Mouse (Mus musculus) urinary bladder, adult 2 months (tissue): ENCODE data around the gene Pik3c2b. TPM values are rescaled to one million over a fixed set of nuclear protein-coding genes. Genes with fewer than 3 reads are reported as not detected.
"Not testable (repeated sequence)": the region's sequence is repeated elsewhere in the genome, so short reads cannot be mapped to it uniquely, and the experiment has no call there.

ENCODE experiments used
- DNase-seq: peaks from one replicate; pipeline ENCODE4 v3.0.0; 2022; ENCODE audit warnings: low spot score
- polyA plus RNA-seq: library from polyadenylated mRNA; depleted of rRNA; stranded (reverse); fragments of >200 nt; gene quantifications from 2 replicates; pipeline ENCODE4 v1.2.3, GENCODE M21; 2012

Gene Pik3c2b
- polyA plus RNA-seq, 1 experiment, result 11.6 TPM

DNA sequence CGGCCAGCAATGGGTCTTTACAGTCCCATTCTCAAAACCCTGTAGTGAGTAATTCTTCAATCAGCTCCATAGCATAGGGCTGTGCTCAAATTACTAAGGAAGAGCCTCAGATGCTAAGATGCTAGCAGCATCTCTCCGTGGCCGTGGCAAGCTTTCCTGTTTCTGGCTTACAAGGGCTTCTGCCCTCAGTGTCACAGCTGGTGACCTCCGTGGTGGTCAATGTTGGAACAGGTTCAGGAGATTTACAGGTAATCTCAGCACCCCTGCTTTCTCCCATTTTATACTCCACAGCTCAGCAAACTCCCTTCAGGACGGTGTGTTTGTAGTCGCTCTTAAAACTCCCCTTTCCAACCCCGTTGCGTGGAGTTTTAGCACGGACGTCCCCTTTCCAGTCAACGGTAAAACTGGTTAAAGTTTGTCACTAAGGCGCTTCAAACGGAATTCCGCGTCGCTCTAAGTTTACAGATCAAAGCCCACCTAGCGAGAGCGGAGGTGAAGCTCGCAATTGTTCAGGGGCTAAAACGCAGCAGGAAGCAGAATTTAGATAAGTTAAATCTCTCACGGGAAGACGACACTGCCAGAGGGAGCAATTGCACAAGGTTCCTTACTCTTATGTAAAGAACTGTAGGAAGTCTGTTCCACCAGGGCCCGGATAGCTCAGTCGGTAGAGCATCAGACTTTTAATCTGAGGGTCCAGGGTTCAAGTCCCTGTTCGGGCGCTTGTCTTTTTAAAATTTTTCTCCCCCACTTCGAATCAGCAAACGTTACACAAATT lies 12.0 kb upstream of the Pik3c2b start:
- peak; percentile 37 for DNase-seq

DNA sequence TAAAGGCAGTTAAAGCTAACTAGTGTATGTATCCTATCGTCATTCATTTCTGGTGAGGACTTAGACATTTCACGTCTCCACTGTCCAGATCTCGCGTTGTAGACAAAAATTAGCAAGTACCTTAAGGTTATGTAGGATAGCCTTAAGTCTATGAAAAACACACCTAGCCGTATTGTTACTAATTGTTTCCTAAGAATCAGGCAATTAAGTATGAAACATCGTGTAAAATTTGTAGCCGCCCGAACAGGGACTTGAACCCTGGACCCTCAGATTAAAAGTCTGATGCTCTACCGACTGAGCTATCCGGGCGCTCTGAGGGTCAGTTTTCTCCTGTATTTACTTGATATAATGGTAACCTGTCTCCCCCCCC lies 11.4 kb upstream of the Pik3c2b start:
- no peak for DNase-seq

DNA sequence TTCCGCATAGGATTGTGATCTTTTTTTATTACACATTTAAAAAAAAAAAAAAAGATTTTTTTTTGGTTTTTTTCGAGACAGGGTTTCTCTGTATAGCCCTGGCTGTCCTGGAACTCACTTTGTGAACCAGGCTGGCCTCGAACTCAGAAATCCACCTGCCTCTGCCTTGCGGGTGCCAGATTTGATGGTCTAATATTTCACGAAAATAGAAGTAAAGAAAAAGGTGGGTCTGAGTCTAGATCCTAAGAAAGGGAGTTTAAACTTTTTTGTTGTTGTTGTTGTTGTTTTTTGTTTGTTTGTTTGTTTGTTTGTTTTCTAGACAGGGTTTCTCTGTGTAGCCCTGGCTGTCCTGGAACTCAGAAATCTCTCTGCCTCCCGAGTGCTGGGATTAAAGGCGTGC lies 10.8 kb upstream of the Pik3c2b start:
- DNase-seq, result not testable (repeated sequence)

DNA sequence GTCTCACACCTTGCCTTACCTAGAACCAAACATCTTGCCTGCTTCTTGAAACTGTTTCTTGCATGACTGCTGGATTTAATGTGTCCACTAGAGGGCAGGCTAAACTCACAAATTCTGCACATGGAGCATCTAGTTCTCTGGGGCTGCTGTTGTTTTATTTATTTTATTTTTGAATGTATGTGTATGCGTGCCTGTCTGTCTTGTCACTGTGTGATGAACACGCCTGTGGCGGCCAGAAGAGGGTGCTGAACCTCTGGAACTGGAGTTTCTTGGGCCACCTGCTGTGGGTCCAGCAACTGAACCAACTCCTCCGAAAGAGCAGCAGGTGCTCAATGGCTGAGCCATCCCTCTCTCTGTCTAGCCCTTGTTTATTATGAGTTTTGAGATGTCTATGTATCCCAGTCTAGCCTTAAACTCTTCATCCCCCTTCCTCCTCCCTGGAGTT lies 5.9 kb upstream of the Pik3c2b start:
- DNase-seq, result no peak

DNA sequence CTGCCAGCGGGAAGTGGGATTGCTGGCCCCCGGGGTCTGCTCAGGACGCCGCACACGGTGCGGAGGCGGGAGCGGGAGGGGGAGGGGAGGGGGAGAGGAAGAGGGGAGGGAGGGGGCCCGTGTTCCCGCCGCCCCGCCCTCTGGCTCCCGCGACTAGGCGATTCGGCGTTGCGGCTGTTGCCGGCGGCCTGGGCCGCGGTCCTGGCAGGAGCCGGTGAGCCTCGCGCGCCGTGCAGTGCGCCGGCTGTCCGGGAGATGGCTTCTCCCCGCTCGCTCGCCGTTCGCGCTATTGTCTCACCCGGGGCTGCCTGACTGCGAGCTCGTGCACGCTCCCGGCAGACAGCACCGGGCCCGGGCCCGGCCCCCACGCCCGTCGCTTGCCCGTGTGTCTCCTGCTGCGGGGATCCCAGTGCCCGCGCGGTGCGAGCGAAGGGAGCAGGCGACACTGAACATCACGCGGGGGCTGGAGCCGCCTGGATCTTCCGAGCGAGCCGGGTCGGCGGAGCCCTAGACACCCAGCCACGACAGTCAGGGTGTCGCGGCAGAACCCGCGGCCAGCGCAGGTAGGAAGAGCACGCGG lies 484 bp downstream of the Pik3c2b start:
- peak; percentile 74 for DNase-seq

DNA sequence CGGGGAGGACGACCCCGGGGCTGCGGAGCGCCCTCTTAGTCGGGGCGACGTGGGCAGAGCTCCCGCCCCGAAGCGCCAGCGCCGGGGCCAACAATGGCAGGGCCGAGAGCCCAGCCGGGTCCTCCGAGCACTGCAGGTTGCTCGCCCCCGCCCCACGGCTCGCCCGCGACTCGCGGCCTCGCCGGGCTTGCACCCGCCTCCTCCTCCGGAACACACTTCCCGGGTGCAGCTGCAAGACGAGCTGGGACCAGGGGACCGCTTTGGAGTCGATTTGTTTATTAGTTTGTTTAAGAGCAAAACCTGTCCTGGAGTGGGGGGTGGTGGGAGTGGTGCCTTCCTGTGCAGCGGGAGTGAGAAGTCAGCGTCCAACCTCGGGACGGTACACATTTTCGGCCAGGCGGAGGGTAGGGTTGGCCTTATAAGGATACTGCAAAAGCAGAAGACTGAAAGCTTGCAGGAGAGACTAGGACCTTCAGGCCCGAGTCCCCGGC lies 1.0 kb downstream of the Pik3c2b start:
- peak; percentile 36 for DNase-seq

DNA sequence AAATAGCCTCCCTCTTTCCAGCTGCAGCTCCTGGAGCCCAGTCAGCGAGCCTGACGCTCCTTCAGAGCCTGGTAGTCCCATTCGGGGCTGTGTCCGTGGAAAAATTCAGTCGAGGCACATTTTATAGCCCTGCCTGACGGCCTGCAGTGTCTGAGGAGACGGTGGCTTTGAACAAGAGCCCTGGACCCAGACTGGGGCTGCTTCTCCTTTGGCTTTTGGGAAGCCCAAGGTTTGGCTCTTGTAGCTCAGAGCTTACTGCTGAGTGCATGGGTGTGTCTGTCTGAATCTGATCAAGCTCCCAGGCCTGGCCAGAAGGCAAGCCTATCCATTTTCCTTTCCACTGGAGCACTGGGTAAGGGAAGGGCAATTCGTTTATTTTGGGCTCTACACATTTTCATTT lies 2.1 kb downstream of the Pik3c2b start:
- DNase-seq, result no peak

DNA sequence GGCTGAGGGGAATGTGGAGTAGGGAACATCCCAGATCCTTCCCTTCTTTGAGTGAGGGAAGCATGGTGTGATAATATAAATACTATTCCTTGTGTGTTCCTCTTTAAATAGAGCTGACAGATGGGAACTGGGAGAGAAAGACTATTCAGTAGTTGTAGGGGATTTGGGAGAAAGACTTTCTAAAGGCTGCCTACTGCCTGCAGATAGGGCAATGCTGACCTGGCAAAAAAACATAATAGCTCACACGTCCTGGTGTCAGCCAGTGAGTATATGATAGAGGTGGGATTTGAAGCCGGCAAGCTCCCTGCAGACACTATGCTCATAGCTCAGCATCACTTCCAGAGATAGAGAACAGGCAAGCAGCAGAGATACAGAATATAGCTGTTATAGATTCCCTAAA lies 3.2 kb downstream of the Pik3c2b start:
- no peak for DNase-seq

DNA sequence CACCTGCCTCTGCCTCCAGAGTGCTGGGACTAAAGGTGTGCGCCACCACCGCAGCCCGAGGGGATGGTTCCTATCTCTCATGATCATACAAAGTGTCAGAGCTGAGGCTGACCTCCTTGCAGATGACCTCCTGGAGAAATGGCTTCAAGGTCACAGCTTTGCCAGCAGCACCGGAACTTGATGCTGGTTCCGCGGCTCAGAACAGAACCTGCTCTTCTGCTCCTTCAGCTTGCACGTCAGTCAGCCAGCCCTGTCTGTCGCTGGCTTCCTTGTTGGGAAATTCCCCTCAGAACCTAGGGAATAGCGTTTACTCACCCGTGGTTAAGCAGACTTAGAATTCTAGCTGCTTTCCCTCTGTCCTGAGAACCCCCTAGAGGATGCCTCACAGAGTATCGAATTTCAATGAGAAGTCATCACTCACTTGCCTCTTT lies 4.5 kb downstream of the Pik3c2b start:
- no peak for DNase-seq

DNA sequence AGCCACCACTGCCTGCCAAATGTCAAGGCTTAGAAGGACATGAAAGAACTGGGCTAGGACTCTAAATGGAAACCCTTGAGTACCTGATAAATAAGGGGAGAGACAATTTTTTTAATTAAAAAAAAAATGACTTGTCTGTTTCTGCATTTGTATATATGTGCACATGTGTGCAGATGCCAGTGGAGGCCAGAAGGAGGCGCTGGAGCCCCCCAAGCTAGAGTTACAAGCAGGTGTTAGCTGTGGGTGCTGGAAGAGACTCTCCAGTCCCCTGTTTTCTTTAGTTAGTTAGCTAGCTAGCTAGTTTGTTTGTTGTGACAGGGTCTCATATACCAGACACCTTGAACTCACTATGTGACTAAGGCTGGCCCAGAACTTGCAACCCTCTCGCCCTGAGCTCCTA lies 6.4 kb downstream of the Pik3c2b start:
- no peak for DNase-seq

DNA sequence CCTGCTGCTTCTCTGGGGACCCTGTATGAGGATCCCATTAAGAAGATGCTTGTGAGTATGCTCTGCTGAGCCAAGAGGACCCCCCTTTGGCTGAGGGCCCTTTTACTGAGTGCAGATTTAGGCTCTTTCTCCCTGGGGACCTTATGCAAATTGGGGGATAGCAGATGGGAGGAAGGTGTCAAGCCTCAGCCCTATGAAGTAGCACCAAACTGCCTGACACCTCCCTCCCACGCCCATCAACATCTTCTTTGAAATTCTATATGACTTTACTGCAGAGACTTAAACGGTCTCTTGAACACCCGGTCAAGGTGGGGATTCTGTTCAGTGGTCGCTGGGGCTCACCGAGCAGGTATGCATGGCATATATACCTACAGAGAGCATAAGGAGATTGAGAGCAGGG lies 7.6 kb downstream of the Pik3c2b start:
- DNase-seq, result no peak

DNA sequence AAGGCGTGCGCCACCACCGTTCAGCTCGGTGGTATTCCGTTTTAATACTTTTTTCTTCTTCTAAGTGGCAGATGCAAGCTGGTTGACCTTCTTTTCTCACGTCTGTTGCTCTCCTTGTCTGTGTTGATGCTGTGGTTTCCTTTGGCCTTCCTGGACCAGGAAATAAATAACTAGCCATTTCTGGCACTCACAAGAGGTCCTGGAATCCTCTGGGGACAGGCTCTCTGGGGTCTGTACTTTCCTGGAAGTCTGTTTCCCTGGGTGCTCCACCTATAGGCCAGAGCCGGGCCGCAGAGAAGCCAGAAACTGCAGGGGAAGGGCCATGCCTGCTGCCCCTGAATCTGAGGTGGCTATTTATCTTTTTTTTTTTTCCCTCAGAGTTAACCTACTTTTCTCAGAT lies 8.9 kb downstream of the Pik3c2b start:
- DNase-seq, result no peak

DNA sequence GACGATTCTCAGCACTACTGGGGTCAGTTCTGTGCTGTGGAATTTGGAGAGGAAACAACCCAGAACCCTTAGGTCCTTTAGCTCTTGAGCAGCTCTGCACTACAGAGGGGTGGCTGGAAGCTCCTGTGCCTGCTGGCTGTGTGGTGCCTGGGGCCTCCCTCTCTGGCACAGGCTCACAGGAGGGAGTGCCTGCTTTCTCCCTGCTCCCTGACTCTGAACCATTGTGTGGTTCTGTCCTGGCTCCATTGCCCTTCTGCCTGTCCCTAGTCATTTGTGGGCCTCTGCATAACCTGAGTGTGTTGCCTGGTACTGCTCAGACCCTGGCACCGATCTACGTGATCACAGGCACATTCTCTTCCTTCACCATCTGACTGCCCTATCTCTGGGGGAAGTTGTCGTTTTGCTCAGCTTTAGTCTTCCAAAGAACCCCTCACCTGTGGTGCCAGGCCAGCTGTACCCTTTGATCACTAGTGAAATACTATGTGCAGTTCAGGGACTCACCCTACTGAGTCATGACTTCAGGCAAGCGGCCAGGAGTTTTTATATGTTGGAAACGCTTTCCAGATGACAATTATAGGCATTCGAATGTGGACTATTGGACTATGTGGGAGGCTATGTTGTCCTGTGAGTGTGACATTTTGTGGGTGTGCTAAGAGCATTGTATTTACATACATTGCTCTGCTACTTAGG lies 12.0 kb downstream of the Pik3c2b start:
- no peak for DNase-seq

DNA sequence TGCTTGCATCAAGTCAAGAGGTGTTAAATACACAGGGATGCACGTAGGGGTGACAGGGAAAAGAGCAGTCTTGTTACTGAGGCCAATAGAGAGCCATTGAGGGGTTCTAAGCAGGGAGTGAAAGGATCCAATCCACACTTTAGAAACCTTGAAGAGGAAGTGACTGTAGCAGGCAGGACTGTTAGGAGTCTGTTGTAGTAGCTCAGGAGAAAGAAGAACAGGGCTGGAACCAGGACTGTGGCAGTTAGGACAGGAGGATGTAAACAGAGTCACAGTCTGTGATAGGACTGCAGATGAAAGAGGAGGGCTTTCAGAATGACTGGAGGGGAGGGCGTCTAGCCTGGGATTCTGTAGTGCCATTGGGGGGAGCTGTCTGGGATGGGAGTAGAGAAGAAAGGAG lies 14.1 kb downstream of the Pik3c2b start:
- no peak for DNase-seq

DNA sequence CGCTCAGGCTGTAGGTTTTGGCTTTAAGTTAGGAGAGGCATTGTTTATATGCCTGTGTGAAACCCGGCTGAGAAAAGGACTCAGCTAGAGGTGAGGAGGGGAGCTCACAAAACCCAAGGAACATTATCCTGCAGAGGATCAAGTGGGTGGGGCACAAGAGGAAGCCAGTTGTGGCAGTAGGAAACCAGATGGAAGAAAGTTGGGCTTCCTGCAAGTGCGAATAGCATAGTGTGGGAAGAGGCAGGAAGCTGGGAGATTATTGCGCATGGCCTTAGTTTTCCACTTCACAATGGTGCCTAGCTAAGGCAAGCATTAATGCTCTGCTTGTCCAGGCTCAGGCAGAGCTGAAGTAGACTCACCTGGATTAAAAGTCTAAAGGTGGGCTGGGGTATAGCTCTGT lies 15.2 kb downstream of the Pik3c2b start:
- no peak for DNase-seq

DNA sequence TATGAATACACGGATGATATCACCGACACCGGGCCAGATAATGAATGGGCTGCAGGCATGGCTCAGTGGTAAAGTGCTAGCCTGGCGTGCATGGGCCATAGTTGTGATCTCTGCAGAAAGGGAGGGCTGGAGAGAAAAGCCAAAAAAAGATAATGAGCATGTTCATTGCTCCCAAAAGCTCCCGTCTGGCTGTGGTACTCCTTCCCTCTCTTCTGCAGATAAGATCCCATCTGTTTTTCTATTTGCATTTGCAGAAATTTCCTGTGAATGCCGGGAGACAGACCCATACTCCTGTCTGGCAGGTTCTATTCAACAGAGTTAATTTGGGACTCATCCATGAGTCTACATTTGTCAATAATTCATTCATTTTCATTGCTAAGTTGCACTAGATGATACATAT lies 17.7 kb downstream of the Pik3c2b start:
- no peak for DNase-seq

DNA sequence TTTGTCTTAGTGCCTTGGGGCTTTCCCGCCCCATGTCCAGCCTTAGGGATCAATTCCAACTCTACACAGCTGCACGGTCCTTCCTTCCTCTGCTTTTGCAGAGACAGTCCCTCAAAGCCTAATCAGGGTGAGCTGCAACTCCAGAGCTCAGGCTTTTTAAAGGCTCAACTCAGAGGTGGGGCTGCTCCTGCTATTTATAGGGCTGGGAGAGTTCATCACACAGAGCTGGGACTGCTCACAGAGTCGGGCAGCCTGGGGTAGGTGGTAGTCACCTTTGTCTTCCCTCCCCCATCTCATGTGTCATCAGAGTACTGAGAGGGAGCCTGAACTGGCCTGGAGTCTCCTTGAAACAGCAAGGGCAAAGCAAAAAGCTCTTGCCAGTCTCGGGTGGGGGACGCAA lies 22.8 kb downstream of the Pik3c2b start:
- no peak for DNase-seq

DNA sequence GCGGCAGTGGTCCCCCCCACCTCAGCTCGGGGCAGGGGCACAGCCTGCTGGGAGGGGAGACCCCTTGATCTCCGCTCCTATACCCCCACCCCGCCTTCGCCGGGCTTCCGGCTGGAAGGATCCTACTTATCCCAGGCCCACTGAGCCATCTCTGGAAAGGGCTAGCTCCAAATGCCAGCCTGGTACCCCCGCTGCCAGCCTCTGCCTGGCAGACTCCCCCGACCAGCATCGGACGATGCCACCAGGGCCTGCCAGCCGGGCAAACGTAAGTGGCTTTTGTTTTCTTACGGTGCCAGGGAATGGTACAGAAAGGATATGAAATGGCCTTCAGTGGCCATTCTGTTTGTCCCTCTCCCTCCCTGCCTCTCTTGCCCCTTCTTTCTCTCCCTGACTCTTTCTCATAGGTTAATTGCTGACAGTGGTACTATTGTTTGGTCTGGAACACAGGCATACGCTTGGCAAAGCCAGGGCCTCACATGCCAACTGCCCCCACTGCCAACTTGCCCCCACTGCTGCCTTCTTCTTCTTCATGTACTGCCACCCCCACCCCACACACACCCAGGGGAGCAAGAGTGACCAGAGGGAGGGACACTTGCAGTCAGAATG lies 23.3 kb downstream of the Pik3c2b start:
- DNase-seq, result no peak

DNA sequence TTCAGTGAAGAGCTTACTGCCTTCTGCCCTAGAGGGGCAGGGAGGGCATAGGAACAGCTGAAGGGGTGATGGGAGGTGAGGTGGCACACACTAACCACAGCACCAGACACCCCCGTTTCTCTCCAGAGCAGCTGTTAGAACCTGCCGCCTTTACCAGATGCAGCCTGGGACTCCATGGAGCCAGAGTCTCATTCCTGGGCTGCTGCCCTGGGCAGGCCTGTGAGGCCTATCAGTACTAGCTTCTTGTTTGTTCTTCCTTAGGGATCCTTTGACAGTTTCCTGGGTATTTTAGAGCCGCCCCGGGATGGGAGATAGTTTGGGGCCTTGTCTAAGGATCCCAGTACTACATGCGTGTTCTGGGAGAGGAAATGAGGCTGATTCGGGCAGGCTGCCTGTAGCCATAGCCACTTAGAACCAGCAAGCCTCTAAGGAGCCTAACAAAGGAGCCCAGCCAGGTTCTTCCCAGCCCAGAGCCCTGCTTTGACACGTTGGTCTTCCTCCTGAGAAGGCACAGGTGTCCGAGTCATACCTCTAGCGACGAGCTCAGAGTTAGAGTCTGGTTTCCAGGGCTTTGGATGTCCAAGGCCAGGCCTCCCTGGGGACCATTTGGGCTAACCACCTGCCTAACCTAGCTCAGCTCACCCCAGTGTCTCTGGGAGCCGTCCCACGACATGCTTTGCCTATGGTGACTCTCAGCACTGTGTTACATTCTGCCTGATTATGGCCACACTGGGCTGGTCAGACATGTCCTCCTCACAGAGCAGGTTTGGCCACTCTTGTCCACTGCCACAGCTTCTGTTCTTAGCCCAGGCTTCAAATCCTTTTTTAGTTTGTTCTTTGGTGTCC lies 24.0 kb downstream of the Pik3c2b start:
- DNase-seq, result no peak

DNA sequence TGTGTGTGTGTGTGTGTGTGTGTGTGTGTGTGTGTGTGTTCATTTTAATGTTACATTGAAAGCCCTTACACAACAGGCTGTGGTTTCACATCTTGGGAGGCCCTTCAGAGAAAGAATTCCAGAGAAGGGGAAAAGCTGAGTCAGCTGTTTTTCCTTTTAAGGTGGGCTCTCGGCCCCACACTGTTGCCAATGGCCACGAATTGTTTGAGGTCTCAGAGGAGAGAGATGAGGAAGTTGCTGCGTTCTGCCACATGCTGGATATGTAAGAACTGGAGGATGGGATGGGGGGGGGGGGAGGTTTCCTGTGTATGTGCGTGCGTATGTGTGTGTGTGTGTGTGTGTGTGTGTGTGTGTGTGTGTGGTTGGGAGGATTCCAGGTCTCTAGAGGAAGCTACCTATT lies 24.7 kb downstream of the Pik3c2b start:
- DNase-seq, result no peak

DNA sequence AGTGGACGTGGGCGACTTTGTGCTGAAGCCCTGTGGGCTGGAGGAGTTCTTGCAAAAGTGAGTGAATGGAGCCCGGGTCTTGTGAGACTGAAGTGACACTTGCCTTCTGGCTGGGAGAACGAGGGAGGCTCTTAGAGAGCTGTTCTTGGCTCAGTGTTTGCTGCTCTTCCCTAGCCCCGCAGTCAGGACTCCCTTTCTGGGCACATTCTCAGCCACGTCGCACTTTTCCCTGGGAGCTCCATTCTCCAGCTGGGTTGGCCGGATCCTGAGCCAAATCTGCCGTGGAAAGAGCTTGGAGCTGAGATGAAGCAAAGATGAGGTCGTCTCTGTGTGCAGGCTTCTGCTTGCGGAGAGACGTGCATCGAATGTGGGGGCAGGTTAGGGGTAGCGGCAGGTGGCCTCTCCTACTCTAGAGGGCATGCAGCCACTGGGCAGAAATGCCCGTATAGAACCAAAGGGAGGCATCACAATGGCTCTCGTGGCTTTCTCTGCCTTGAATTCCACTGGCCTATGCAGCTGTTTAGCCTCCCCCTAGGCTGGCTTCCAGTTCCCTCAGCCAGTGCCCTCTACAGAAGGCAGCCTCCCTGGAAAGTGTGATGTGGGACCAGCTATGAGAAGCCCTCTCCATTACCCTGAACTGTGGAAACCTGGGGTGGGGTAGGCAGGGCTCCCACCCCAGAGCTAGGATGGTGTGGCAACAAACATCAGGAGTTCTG lies 26.4 kb downstream of the Pik3c2b start:
- DNase-seq, result no peak
